In the genomic region with DNA sequence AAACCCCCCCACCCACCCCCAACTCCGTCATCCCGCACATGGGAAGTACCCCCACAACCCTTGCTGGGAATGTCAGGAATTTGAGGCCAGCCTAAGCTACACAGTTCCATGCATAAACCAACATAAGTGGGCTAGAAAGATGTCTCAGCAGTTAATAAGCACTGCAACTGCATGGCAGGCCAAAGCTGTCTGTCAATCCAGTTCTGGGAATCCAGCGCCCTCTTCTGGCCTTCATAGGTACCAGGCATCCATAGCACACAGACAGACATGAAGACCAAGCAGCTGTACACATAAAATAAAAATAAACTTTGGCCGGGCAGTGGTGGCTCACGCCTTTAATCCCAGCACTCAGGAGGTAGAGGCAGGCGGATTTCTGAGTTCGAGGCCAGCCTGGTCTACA, we compare ENCODE assay signal across 8 mouse cellular contexts. TPM values are rescaled to one million over a fixed set of nuclear protein-coding genes. Genes with fewer than 3 reads are reported as not detected.
DNase-seq lines count a peak whose midpoint lies in the region; ATAC-seq and TF ChIP-seq lines count a peak whose summit lies in the region.
"Had no signal": no experiment of that assay in that cellular context is flagged by ENCODE, and none has a peak within 500 bp of the region (broad histone marks: within the 10 kb centered on the region; RNA-seq: fewer than 3 reads in every experiment).

No protein-coding gene starts in this region.

- no peaks in the 10 kb centered on the region for H3K4me1 ChIP-seq in embryonic fibroblast, embryonic 13.5 days (ENCODE audit: control insufficient read depth, insufficient read depth, low read length)
- peaks cover 11% of the 10 kb centered on the region for H3K4me1 ChIP-seq in lung, embryonic 16.5 days (replicated peaks; ENCODE audit: control insufficient read depth, insufficient read depth, low read length)
- peaks cover 4% of the 10 kb centered on the region; the same call in 1 of the 2 replicates for H3K4me1 ChIP-seq in small intestine, adult 2 months (ENCODE audit: control insufficient read depth, insufficient read depth, insufficient read length, low read length)

- peaks cover 69% of the 10 kb centered on the region for H3K36me3 ChIP-seq in lung, embryonic 16.5 days (ENCODE audit: control insufficient read depth, insufficient read depth, low read length)
- peaks cover 74% of the 10 kb centered on the region for H3K36me3 ChIP-seq in small intestine, adult 2 months (ENCODE audit: control insufficient read depth, insufficient read depth, low read length)

- no peak overlapping the region for H3K4me2 ChIP-seq in lung, embryonic 16.5 days (ENCODE audit: low read depth, low read length)
- H3K4me2 ChIP-seq: heart, embryonic 15.5 days had no signal

- DNase-seq in urinary bladder, postnatal 36 days (ENCODE audit: low spot score in 2 of 2): peak; percentile 41 to 61
- no peak for DNase-seq in urinary bladder, adult 2 months (ENCODE audit: low spot score)
- peak; percentile 62 to 72 for DNase-seq in adrenal gland, postnatal 36 days
- peak; percentile 92 for DNase-seq in induced T-regulatory cell, adult 2 months (ENCODE audit: low read depth)

- TF ChIP-seq CTCF in embryonic fibroblast, embryonic 13.5 days (IDR thresholded peaks at IDR 0.05; ENCODE audit: borderline replicate concordance, insufficient read depth, low read length): peak; percentile 42; the same call in 1 of the 2 replicates
- TF ChIP-seq CTCF in small intestine, adult 2 months (IDR thresholded peaks at IDR 0.05; ENCODE audit: extremely low read depth, insufficient read length, insufficient replicate concordance, low read depth, low read length): peak; percentile 79; the same call in 1 of the 2 replicates

- 31% methylated on average over 7 of the region's 7 CpGs for WGBS in lung, embryonic 16.5 days
- WGBS in small intestine, adult 2 months: 47% methylated on average over 7 of the region's 7 CpGs

- H3K27ac ChIP-seq in embryonic fibroblast, embryonic 13.5 days (ENCODE audit: insufficient read depth, low read length): no peak overlapping the region
- H3K27ac ChIP-seq in lung, embryonic 16.5 days (ENCODE audit: low read length): no peak overlapping the region
- no peak overlapping the region for H3K27ac ChIP-seq in small intestine, adult 2 months (ENCODE audit: insufficient read depth, low read depth, low read length)
- H3K27ac ChIP-seq: heart, embryonic 15.5 days had no signal

- no peak overlapping the region for H3K9ac ChIP-seq in lung, embryonic 16.5 days (ENCODE audit: low read length)
- H3K9ac ChIP-seq: heart, embryonic 15.5 days had no signal

- TF ChIP-seq POLR2A in embryonic fibroblast, embryonic 13.5 days (IDR thresholded peaks at IDR 0.05; ENCODE audit: low read depth, low read length): no peak
- TF ChIP-seq POLR2A in small intestine, adult 2 months (IDR thresholded peaks at IDR 0.05; ENCODE audit: low read depth, low read length): no peak

- H3K4me3 ChIP-seq in embryonic fibroblast, embryonic 13.5 days (ENCODE audit: insufficient read depth, low read length): no peak overlapping the region
- no peak overlapping the region for H3K4me3 ChIP-seq in lung, embryonic 16.5 days (ENCODE audit: low read length)
- H3K4me3 ChIP-seq in small intestine, adult 2 months (ENCODE audit: low read depth, low read length): no peak overlapping the region
- H3K4me3 ChIP-seq: heart, embryonic 15.5 days had no signal

- H3K9me3 ChIP-seq in lung, embryonic 16.5 days (ENCODE audit: control insufficient read depth, low read length): no peaks in the 10 kb centered on the region
- H3K9me3 ChIP-seq: heart, embryonic 15.5 days had no signal

- H3K27me3 ChIP-seq in lung, embryonic 16.5 days (ENCODE audit: control insufficient read depth, insufficient read depth, low read depth, low read length): no peaks in the 10 kb centered on the region
- H3K27me3 ChIP-seq in small intestine, adult 2 months (ENCODE audit: control insufficient read depth, insufficient read depth, low read length): no peaks in the 10 kb centered on the region
- H3K27me3 ChIP-seq: heart, embryonic 15.5 days had no signal

- ATAC-seq in lung, embryonic 16.5 days (ENCODE audit: low read depth): peak; percentile 39

RNA-seq across cellular contexts. Expression of a gene that starts 13.4 kb away (rescaled TPM):
- 3.1 and 10.4 TPM in 2 replicates for polyA plus RNA-seq in urinary bladder, adult 2 months (2012; rRNA removed)
- 10 to 100 TPM; 24.9 to 26.0 TPM for total RNA-seq in adrenal gland, postnatal 36 days (2021)
- polyA plus RNA-seq in embryonic fibroblast, embryonic 13.5 days (2011; ENCODE audit: insufficient read length, low read depth, missing spikeins): 12.4 and 15.1 TPM in 2 replicates
- polyA plus RNA-seq in lung, embryonic 16.5 days (2015; fragmentation: Nextera tagmentation; extraction: Ambion mirVana): 8.4 and 9.1 TPM in 2 replicates
- polyA plus RNA-seq in small intestine, adult 2 months (2012; rRNA removed): 10.7 and 18.5 TPM in 2 replicates

RNA-seq across cellular contexts. Expression of a gene that starts 13.8 kb away (rescaled TPM):
- 24.8 and 26.7 TPM in 2 replicates for polyA plus RNA-seq in urinary bladder, adult 2 months (2012; rRNA removed)
- 10 to 100 TPM; 23.4 to 31.5 TPM for total RNA-seq in adrenal gland, postnatal 36 days (2021)
- 23.0 and 28.4 TPM in 2 replicates for polyA plus RNA-seq in embryonic fibroblast, embryonic 13.5 days (2011; ENCODE audit: insufficient read length, low read depth, missing spikeins)
- polyA plus RNA-seq in lung, embryonic 16.5 days (2015; fragmentation: Nextera tagmentation; extraction: Ambion mirVana): 87.0 and 91.8 TPM in 2 replicates
- polyA plus RNA-seq in small intestine, adult 2 months (2012; rRNA removed): 12.5 and 21.9 TPM in 2 replicates

RNA-seq across cellular contexts. Expression of a gene that starts 22.9 kb away (rescaled TPM):
- 1.6 and 1.8 TPM in 2 replicates for polyA plus RNA-seq in urinary bladder, adult 2 months (2012; rRNA removed)
- total RNA-seq in adrenal gland, postnatal 36 days (2021): 1 to 10 TPM; 1.2 to 1.4 TPM
- polyA plus RNA-seq in embryonic fibroblast, embryonic 13.5 days (2011; ENCODE audit: insufficient read length, low read depth, missing spikeins): 2.3 and 2.4 TPM in 2 replicates
- 5.3 and 5.6 TPM in 2 replicates for polyA plus RNA-seq in lung, embryonic 16.5 days (2015; fragmentation: Nextera tagmentation; extraction: Ambion mirVana)
- polyA plus RNA-seq in small intestine, adult 2 months (2012; rRNA removed): 28.0 and 91.6 TPM in 2 replicates

RNA-seq across cellular contexts. Expression of a gene that starts 27.1 kb away (rescaled TPM):
- polyA plus RNA-seq in urinary bladder, adult 2 months (2012; rRNA removed): 0.27 and 0.45 TPM in 2 replicates
- 1 to 10 TPM; 1.6 to 2.4 TPM for total RNA-seq in adrenal gland, postnatal 36 days (2021)
- not detected in 2 replicates for polyA plus RNA-seq in embryonic fibroblast, embryonic 13.5 days (2011; ENCODE audit: insufficient read length, low read depth, missing spikeins)
- polyA plus RNA-seq in lung, embryonic 16.5 days (2015; fragmentation: Nextera tagmentation; extraction: Ambion mirVana): 0.18 and 0.91 TPM in 2 replicates
- 5.5 and 19.6 TPM in 2 replicates for polyA plus RNA-seq in small intestine, adult 2 months (2012; rRNA removed)
- polyA plus RNA-seq: heart, embryonic 15.5 days had no signal
